Comparison of ENCODE assay signal across 20 mouse cellular contexts in genomic region chr2:120062248-120062647, GRCm38 (mm10). TPM values are rescaled to one million over a fixed set of nuclear protein-coding genes. Genes with fewer than 3 reads are reported as not detected.
DNase-seq lines count a peak whose midpoint lies in the region; ATAC-seq lines count a peak whose summit lies in the region.
"Had no signal": no experiment of that assay in that cellular context is flagged by ENCODE, and none has a peak within 500 bp of the region (broad histone marks: within the 10 kb centered on the region; RNA-seq: fewer than 3 reads in every experiment).

No protein-coding gene starts in this region.

- no peak overlapping the region for H3K4me3 ChIP-seq in hindbrain, embryonic 10.5 days
- no peak overlapping the region for H3K4me3 ChIP-seq in hindbrain, embryonic 16.5 days (ENCODE audit: low read length)
- H3K4me3 ChIP-seq: embryonic facial prominence, embryonic 10.5 days; embryonic facial prominence, embryonic 12.5 days; forebrain, embryonic 13.5 days; forebrain, embryonic 15.5 days had no signal

- H3K9ac ChIP-seq in hindbrain, embryonic 16.5 days (ENCODE audit: low read depth, low read length): no peak overlapping the region
- H3K9ac ChIP-seq: embryonic facial prominence, embryonic 12.5 days; forebrain, embryonic 13.5 days; forebrain, embryonic 15.5 days; forebrain, postnatal 0 days had no signal

- peak overlapping the region; percentile 29; the same call in 1 of the 2 replicates for H3K27ac ChIP-seq in hindbrain, embryonic 10.5 days
- no peak overlapping the region for H3K27ac ChIP-seq in hindbrain, embryonic 16.5 days (ENCODE audit: low read depth, low read length)
- H3K27ac ChIP-seq: embryonic facial prominence, embryonic 10.5 days; embryonic facial prominence, embryonic 12.5 days; forebrain, embryonic 13.5 days; forebrain, embryonic 15.5 days had no signal

- no peak for ATAC-seq in hindbrain, embryonic 16.5 days
- ATAC-seq: CD4-positive, CD25-positive, alpha-beta regulatory T cell, adult 4 months; forebrain, embryonic 13.5 days; forebrain, embryonic 15.5 days; forebrain, postnatal 0 days had no signal

- H3K27me3 ChIP-seq in hindbrain, embryonic 10.5 days (ENCODE audit: insufficient read depth, poor library complexity, severe bottlenecking): no peaks in the 10 kb centered on the region
- H3K27me3 ChIP-seq in hindbrain, embryonic 16.5 days (replicated peaks; ENCODE audit: control insufficient read depth, insufficient read depth, low read length): no peaks in the 10 kb centered on the region
- H3K27me3 ChIP-seq: embryonic facial prominence, embryonic 12.5 days; forebrain, embryonic 13.5 days; forebrain, embryonic 15.5 days had no signal

- 80% methylated on average over 8 of the region's 8 CpGs for WGBS in hindbrain, embryonic 10.5 days
- 80% methylated on average over 8 of the region's 8 CpGs for WGBS in hindbrain, embryonic 16.5 days

- H3K9me3 ChIP-seq in hindbrain, embryonic 10.5 days: no peaks in the 10 kb centered on the region
- no peaks in the 10 kb centered on the region for H3K9me3 ChIP-seq in hindbrain, embryonic 16.5 days (ENCODE audit: control insufficient read depth, low read length)
- H3K9me3 ChIP-seq: embryonic facial prominence, embryonic 10.5 days; embryonic facial prominence, embryonic 12.5 days; forebrain, embryonic 13.5 days; forebrain, embryonic 15.5 days; G1E had no signal

- no peak overlapping the region for H3K4me2 ChIP-seq in hindbrain, embryonic 16.5 days (ENCODE audit: low read length)
- H3K4me2 ChIP-seq: embryonic facial prominence, embryonic 12.5 days; forebrain, embryonic 13.5 days; forebrain, embryonic 15.5 days had no signal

- DNase-seq in cerebellum, postnatal 14 days: peak; percentile 45 to 49
- no peak for DNase-seq in cerebellum, adult 11 months
- no peak for DNase-seq in hindbrain, embryonic 10.5 days (ENCODE audit: low spot score)
- DNase-seq in Muller cell, postnatal 12 days (ENCODE audit: inconsistent ontology term): peak; percentile 14
- DNase-seq: adrenal gland, adult 2 months; adrenal gland, postnatal 10 days; adrenal gland, postnatal 25 days; B cell, adult 2 months; cerebellum, adult 18-20 months; cerebellum, adult 8-10 months; cerebellum, adult 9-11 months; cerebellum, postnatal 36 days; forebrain, postnatal 0 days had no signal

- peaks cover 35% of the 10 kb centered on the region for H3K4me1 ChIP-seq in hindbrain, embryonic 10.5 days (replicated peaks)
- H3K4me1 ChIP-seq in hindbrain, embryonic 16.5 days (ENCODE audit: control insufficient read depth, insufficient read depth, low read depth, low read length): no peaks in the 10 kb centered on the region
- H3K4me1 ChIP-seq: embryonic facial prominence, embryonic 12.5 days; forebrain, embryonic 13.5 days; forebrain, embryonic 15.5 days had no signal

- H3K36me3 ChIP-seq in hindbrain, embryonic 10.5 days: no peaks in the 10 kb centered on the region
- no peaks in the 10 kb centered on the region for H3K36me3 ChIP-seq in hindbrain, embryonic 16.5 days (ENCODE audit: control insufficient read depth, insufficient read depth, low read length)
- H3K36me3 ChIP-seq: embryonic facial prominence, embryonic 10.5 days; embryonic facial prominence, embryonic 12.5 days; forebrain, embryonic 15.5 days; G1E had no signal

RNA-seq across cellular contexts. Expression of gene Pla2g4b, which starts 29.0 kb away (rescaled TPM):
- polyA plus RNA-seq in hindbrain, embryonic 10.5 days (2016; fragmentation: Nextera tagmentation; extraction: Ambion mirVana): 3.2 and 3.8 TPM in 2 replicates
- polyA plus RNA-seq in hindbrain, embryonic 16.5 days (2015; fragmentation: Nextera tagmentation; extraction: Ambion mirVana): 1.9 and 4.0 TPM in 2 replicates

RNA-seq across cellular contexts. Expression of gene Gm28042, which starts 35.0 kb away (rescaled TPM):
- polyA plus RNA-seq in hindbrain, embryonic 10.5 days (2016; fragmentation: Nextera tagmentation; extraction: Ambion mirVana): 3.3 and 6.0 TPM in 2 replicates
- polyA plus RNA-seq in hindbrain, embryonic 16.5 days (2015; fragmentation: Nextera tagmentation; extraction: Ambion mirVana): 3.7 and 5.3 TPM in 2 replicates

RNA-seq across cellular contexts. Expression of gene Jmjd7, which starts 35.0 kb away (rescaled TPM):
- polyA plus RNA-seq in hindbrain, embryonic 10.5 days (2016; fragmentation: Nextera tagmentation; extraction: Ambion mirVana): 24.2 and 25.1 TPM in 2 replicates
- polyA plus RNA-seq in hindbrain, embryonic 16.5 days (2015; fragmentation: Nextera tagmentation; extraction: Ambion mirVana): 17.0 and 17.7 TPM in 2 replicates

Comparison
In these comparisons a context has a peak if more than half of its experiments do, and no peak if none do; other contexts are left out.
1. DNase-seq: peak in cerebellum, postnatal 14 days (2 of 2) and Muller cell, postnatal 12 days (single experiment); none in cerebellum, adult 11 months (single experiment) and hindbrain, embryonic 10.5 days (single experiment).